Mouse (Mus musculus) midbrain, embryonic 10.5 days (tissue): ENCODE measurements around the gene Por. TPM values are rescaled to one million over a fixed set of nuclear protein-coding genes. Genes with fewer than 3 reads are reported as not detected.
A peak's percentile ranks its signal among the peaks of the same experiment; 100 is the strongest.

Source experiments
- DNase-seq: peaks from one replicate; pipeline ENCODE4 v3.0.0-alpha.2; 2017; ENCODE audit warnings: low spot score
- H3K27ac ChIP-seq: fragments of 300-500 bp; sonication (generic); replicated peaks from 2 replicates; pipeline ENCODE4 v1.5.1; 2016; ENCODE audit warnings: mild to moderate bottlenecking
- H3K27me3 ChIP-seq: fragments of 300-500 bp; sonication (generic); 2 replicates; pipeline ENCODE4 v1.6.1; 2016; ENCODE audit warnings: low read depth, mild to moderate bottlenecking; ENCODE audit not compliant: poor library complexity, severe bottlenecking
- H3K36me3 ChIP-seq: fragments of 300-500 bp; sonication (generic); 2 replicates; pipeline ENCODE4 v1.6.1; 2016; ENCODE audit warnings: mild to moderate bottlenecking, moderate library complexity
- H3K4me1 ChIP-seq: fragments of 300-500 bp; sonication (generic); 2 replicates; pipeline ENCODE4 v1.6.1; 2016
- H3K4me3 ChIP-seq: fragments of 300-500 bp; sonication (generic); 2 replicates; pipeline ENCODE4 v1.5.1; 2016; ENCODE audit warnings: mild to moderate bottlenecking, moderate library complexity
- H3K9me3 ChIP-seq: fragments of 300-500 bp; sonication (generic); replicated peaks from 2 replicates; pipeline ENCODE4 v1.6.1; 2016; ENCODE audit warnings: mild to moderate bottlenecking
- WGBS: fragments of 180-500 bp; shearing (Covaris S2); methylation state at CpG from one replicate; pipeline ENCODE4 v1.1.7; 2016; 5-methylcytosine and 5-hydroxymethylcytosine counted together
- polyA plus RNA-seq: library from polyadenylated mRNA; unstranded; fragments of >200 nt; fragmentation: Nextera tagmentation; extraction: Ambion mirVana; gene quantifications from 2 replicates; pipeline ENCODE4 v1.2.1, GENCODE M21; 2016

The Por gene
- polyA plus RNA-seq = 114 and 145 TPM in 2 replicates

GRCm38 (mm10) chr5:135669741-135670275, at the start of gene Por:
Por (plus strand) TSS chr5:135670033.
- Histone ChIP-seq H3K27ac (peak within 1 kb of the TSS; percentile 39; the same call in 1 of the 2 replicates), H3K4me3 (no peak within 1 kb of the TSS), H3K36me3 (no peaks in the 10 kb centered on the region), H3K9me3 (no peaks in the 10 kb centered on the region; the same call in 1 of the 2 replicates), H3K27me3 (no peaks in the 10 kb centered on the region), H3K4me1 (peaks cover 36% of the 10 kb centered on the region)
- WGBS = 24% methylated on average over 9 of the region's 9 CpGs
- DNase-seq = peak; percentile 36

DNA sequence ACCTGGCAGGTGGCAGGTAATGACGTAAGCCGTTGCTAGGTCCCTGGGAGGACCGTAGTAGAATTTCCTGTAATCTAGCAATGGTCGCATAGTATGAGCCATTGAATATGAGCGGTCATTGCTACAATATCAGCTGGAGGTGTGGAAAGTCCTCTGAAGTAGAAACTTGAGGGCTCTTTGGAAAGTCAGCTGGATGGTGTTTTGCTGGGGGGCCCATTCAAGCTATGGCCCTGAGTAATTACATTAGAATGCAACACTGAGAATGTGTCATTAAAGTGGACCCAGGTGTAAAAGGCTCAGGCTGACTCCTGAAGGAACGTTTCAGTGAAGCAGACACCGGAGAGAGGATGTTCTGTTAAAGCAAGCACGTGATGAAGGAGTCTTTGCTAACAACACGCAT, 49.3 kb upstream of the Por start:
- DNase-seq = no peak
- Histone ChIP-seq H3K36me3 (no peaks in the 10 kb centered on the region), H3K4me1 (no peaks in the 10 kb centered on the region), H3K9me3 (no peaks in the 10 kb centered on the region), H3K27me3 (no peaks in the 10 kb centered on the region), H3K4me3 (no peak overlapping the region), H3K27ac (no peak overlapping the region)
- 89% methylated on average over 9 of the region's 9 CpGs for WGBS

DNA sequence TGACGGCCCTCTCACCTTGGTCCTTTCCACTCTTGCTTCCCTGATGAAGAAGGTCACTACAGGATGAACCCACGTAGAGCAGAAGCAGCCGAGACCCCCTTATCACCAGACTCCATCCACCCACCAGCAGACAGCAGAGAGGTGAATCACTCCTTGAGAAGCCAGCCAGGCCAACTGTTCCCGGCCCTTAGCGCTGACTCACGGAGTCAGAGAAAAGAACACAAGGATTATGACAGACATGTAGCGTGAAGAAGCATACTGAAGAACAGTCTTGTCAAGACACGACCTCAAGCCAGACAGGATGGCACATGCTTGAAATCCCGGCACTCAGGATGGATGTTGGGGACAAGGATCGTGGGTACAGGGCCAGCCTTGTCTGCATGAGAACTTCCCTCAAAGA, 48.1 kb upstream of the Por start:
- no peaks in the 10 kb centered on the region for H3K9me3 ChIP-seq
- H3K27me3 ChIP-seq = no peaks in the 10 kb centered on the region
- no peak overlapping the region for H3K27ac ChIP-seq
- no peak for DNase-seq
- H3K4me1 ChIP-seq = no peaks in the 10 kb centered on the region
- H3K36me3 ChIP-seq = no peaks in the 10 kb centered on the region
- H3K4me3 ChIP-seq = no peak overlapping the region
- WGBS = 85% methylated on average over 10 of the region's 10 CpGs

DNA sequence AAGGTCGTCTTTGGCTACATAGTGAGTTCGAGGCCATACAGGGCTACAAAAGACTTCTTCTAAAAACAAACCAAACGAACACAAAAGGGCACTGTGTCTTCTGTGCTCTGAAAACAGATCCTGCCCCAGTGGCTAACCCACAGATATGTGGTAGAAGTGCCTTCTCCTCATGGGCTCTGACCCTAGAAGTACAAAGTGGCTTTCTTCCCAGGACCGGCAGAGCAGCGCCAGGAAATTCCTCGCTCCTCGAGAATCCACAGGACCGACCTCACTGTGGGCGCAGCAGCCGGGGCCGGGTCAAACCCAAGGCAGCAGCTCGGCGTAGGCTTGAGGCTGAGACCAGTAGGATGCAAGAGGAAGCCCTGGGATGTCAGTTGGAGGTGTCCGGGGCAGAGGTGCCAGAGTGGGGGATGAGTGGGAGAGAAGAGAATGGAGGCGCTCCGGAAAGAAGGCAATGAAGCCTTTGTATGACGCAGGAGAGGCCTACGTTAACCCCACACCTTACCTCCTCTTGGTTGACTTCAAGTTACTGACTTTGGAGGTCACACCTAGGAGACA, 46.7 kb upstream of the Por start:
- WGBS = 87% methylated on average over 18 of the region's 18 CpGs
- Histone ChIP-seq H3K4me1 (no peaks in the 10 kb centered on the region), H3K4me3 (no peak overlapping the region), H3K27ac (no peak overlapping the region), H3K36me3 (no peaks in the 10 kb centered on the region), H3K9me3 (no peaks in the 10 kb centered on the region), H3K27me3 (no peaks in the 10 kb centered on the region)
- DNase-seq = no peak

DNA sequence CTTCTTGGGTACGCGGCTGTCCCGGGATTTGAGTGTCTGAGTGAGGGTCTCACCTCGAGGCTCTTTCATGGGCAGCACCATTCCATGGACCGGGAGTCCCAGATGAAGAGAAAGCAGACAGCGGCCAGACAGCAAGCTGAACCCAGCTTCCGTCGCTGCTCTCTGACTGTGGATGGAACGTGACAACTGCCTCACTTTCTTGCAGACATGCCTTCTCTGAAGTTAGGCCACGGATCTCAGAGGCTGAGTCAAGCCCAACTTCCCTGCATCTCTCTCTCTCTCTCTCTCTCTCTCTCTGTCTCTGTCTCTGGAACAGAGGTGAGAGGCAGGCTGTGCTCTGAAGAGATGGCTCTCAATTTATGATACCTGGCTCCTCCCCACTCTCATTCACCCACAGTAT, 40.9 kb upstream of the Por start:
- H3K36me3 ChIP-seq = no peaks in the 10 kb centered on the region
- H3K9me3 ChIP-seq = no peaks in the 10 kb centered on the region
- no peak overlapping the region for H3K4me3 ChIP-seq
- no peaks in the 10 kb centered on the region for H3K27me3 ChIP-seq
- no peak overlapping the region for H3K27ac ChIP-seq
- H3K4me1 ChIP-seq = peaks cover 16% of the 10 kb centered on the region
- no peak for DNase-seq
- 46% methylated on average over 10 of the region's 10 CpGs for WGBS

GRCm38 (mm10) chr5:135629401-135629800, 40.4 kb upstream of the Por start:
- H3K27ac ChIP-seq = no peak overlapping the region
- no peaks in the 10 kb centered on the region for H3K27me3 ChIP-seq
- H3K4me1 ChIP-seq = peaks cover 17% of the 10 kb centered on the region
- no peaks in the 10 kb centered on the region for H3K9me3 ChIP-seq
- DNase-seq = no peak
- 82% methylated on average over 3 of the region's 3 CpGs for WGBS
- no peak overlapping the region for H3K4me3 ChIP-seq
- no peaks in the 10 kb centered on the region for H3K36me3 ChIP-seq

DNA sequence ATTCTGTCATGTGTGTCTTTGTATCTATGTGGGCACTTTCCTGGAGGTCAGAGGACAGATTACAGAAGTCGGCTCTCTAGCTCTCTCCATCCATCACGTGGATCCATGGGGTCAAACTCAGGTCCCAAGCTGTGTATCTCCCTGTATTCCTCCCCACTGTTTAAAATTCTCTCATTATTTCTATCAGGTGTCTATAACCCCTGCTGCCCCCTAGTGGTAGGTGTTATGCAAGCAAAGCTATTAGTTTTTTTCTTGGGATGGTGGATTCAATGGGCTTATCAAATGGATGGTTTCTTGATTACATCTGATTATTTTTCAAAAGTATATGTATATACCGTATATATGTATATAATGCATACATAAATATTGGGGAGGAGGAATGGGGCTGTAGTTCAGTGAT, 39.2 kb upstream of the Por start:
- peaks cover 11% of the 10 kb centered on the region for H3K36me3 ChIP-seq
- DNase-seq = peak; percentile 42
- H3K4me1 ChIP-seq = peaks cover 20% of the 10 kb centered on the region
- no peak overlapping the region for H3K27ac ChIP-seq
- H3K27me3 ChIP-seq = no peaks in the 10 kb centered on the region
- H3K9me3 ChIP-seq = no peaks in the 10 kb centered on the region
- no peak overlapping the region for H3K4me3 ChIP-seq
- WGBS = 33% methylated on average over 3 of the region's 3 CpGs

GRCm38 (mm10) chr5:135632117-135632796, 37.6 kb upstream of the Por start, which contains the start of gene Rhbdd2:
Rhbdd2 (plus strand) TSS chr5:135632618.
- WGBS = 12% methylated on average over 27 of the region's 30 CpGs
- H3K27me3 ChIP-seq = no peaks in the 10 kb centered on the region
- peak; percentile 97 for DNase-seq
- H3K9me3 ChIP-seq = no peaks in the 10 kb centered on the region
- peaks cover 20% of the 10 kb centered on the region for H3K4me1 ChIP-seq
- peak within 1 kb of the TSS; percentile 91 for H3K4me3 ChIP-seq
- H3K27ac ChIP-seq = peak within 1 kb of the TSS; percentile 98
- H3K36me3 ChIP-seq = peaks cover 28% of the 10 kb centered on the region

DNA sequence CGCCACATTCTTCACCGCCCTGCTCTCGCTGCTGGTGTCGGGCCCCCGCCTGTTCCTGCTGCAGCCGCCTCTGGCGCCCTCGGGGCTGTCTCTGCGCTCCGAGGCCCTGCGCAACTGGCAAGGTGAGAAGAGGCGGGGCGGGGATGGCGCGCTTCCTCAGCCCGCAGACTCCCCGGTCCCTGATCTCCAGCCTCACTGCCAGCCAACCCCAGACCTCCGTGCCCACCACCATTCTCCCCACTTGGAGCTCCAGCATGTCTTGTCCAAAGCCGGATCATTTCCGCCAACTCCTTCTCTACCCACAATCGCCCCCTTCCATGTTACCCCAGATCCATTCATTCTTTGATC, 37.1 kb upstream of the Por start:
- no peak for DNase-seq
- peak overlapping the region; percentile 91 for H3K4me3 ChIP-seq
- no peaks in the 10 kb centered on the region for H3K27me3 ChIP-seq
- peaks cover 20% of the 10 kb centered on the region for H3K4me1 ChIP-seq
- H3K9me3 ChIP-seq = no peaks in the 10 kb centered on the region
- under 1% methylated on average over 21 of the region's 21 CpGs for WGBS
- H3K27ac ChIP-seq = peak overlapping the region; percentile 98
- peaks cover 33% of the 10 kb centered on the region for H3K36me3 ChIP-seq

GRCm38 (mm10) chr5:135639760-135640458, 29.9 kb upstream of the Por start:
- no peaks in the 10 kb centered on the region for H3K9me3 ChIP-seq
- WGBS = 89% methylated on average over 7 of the region's 7 CpGs
- H3K4me1 ChIP-seq = 0 out of 2 replicates have a peak, but pooled peaks cover 3% of the 10 kb centered on the region
- peaks cover 85% of the 10 kb centered on the region for H3K36me3 ChIP-seq
- H3K4me3 ChIP-seq = no peak overlapping the region
- no peaks in the 10 kb centered on the region for H3K27me3 ChIP-seq
- no peak overlapping the region for H3K27ac ChIP-seq
- DNase-seq = no peak

GRCm38 (mm10) chr5:135640459-135640789, 29.4 kb upstream of the Por start:
- H3K36me3 ChIP-seq = peaks cover 80% of the 10 kb centered on the region

GRCm38 (mm10) chr5:135641028-135641427, 28.8 kb upstream of the Por start:
- no peak for DNase-seq
- no peaks in the 10 kb centered on the region for H3K27me3 ChIP-seq
- peaks cover 74% of the 10 kb centered on the region for H3K36me3 ChIP-seq
- H3K27ac ChIP-seq = no peak overlapping the region
- no peaks in the 10 kb centered on the region for H3K9me3 ChIP-seq
- no peak overlapping the region for H3K4me3 ChIP-seq
- WGBS = 94% methylated on average over 1 of the region's 1 CpGs
- H3K4me1 ChIP-seq = 0 out of 2 replicates have a peak, but pooled peaks cover 3% of the 10 kb centered on the region

More at GRCm38 (mm10) chr5:135640459-135640789, 29.4 kb upstream of the Por start:
- H3K4me3 ChIP-seq = no peak overlapping the region
- no peaks in the 10 kb centered on the region for H3K27me3 ChIP-seq
- DNase-seq = no peak
- no peak overlapping the region for H3K27ac ChIP-seq
- 95% methylated on average over 6 of the region's 6 CpGs for WGBS
- H3K9me3 ChIP-seq = no peaks in the 10 kb centered on the region
- 0 out of 2 replicates have a peak, but pooled peaks cover 3% of the 10 kb centered on the region for H3K4me1 ChIP-seq
